16 mouse cellular contexts compared by ENCODE assay signal in genomic region chr3:115855576-115855975, GRCm38 (mm10). TPM values are rescaled to one million over a fixed set of nuclear protein-coding genes. Genes with fewer than 3 reads are reported as not detected.
DNase-seq lines count a peak whose midpoint lies in the region; ATAC-seq and TF ChIP-seq lines count a peak whose summit lies in the region.
"Had no signal": no experiment of that assay in that cellular context is flagged by ENCODE, and none has a peak within 500 bp of the region (broad histone marks: within the 10 kb centered on the region; RNA-seq: fewer than 3 reads in every experiment).

No protein-coding gene starts in this region.

- H3K9ac ChIP-seq in CH12.LX (ENCODE audit: insufficient read depth, low read depth): no peak overlapping the region
- no peak overlapping the region for H3K9ac ChIP-seq in liver, embryonic 12.5 days
- H3K9ac ChIP-seq: embryonic facial prominence, embryonic 13.5 days; limb, embryonic 12.5 days; liver, postnatal 0 days had no signal

- H3K4me1 ChIP-seq in cerebellum, adult 2 months (ENCODE audit: control insufficient read depth, insufficient read depth, low read length): no peaks in the 10 kb centered on the region
- H3K4me1 ChIP-seq in CH12.LX (ENCODE audit: control insufficient read depth in 1 of 2, insufficient read depth in 2 of 2): peaks cover 32 to 66% of the 10 kb centered on the region in 2 experiments
- no peaks in the 10 kb centered on the region for H3K4me1 ChIP-seq in liver, embryonic 12.5 days
- H3K4me1 ChIP-seq: embryonic facial prominence, embryonic 13.5 days; limb, embryonic 12.5 days had no signal

- no peak for TF ChIP-seq POLR2A in cerebellum, adult 2 months (IDR thresholded peaks at IDR 0.05; ENCODE audit: borderline replicate concordance, insufficient read depth, low read length)
- TF ChIP-seq POLR2A in CH12.LX (IDR thresholded peaks at IDR 0.05; ENCODE audit: low read depth, low read length): no peak

- no peak for TF ChIP-seq EP300 in CH12.LX (IDR thresholded peaks at IDR 0.05; ENCODE audit: low read length)

- TF ChIP-seq CTCF in cerebellum, adult 2 months (IDR thresholded peaks at IDR 0.05; ENCODE audit: borderline replicate concordance, insufficient read depth, low read depth, low read length): no peak
- no peak for TF ChIP-seq CTCF in CH12.LX (conservative IDR thresholded peaks at IDR 0.05 in 1 of 2, IDR thresholded peaks at IDR 0.05 in 1 of 2; ENCODE audit: low read depth in 2 of 2, low read length in 2 of 2)

- no peak overlapping the region for H3K4me3 ChIP-seq in cerebellum, adult 2 months (replicated peaks; ENCODE audit: insufficient read depth, low read depth, low read length)
- no peak overlapping the region for H3K4me3 ChIP-seq in CH12.LX (replicated peaks in 1 of 3; ENCODE audit: low read depth in 2 of 3, low read length in 2 of 3, poor library complexity in 1 of 3)
- H3K4me3 ChIP-seq in liver, embryonic 12.5 days: no peak overlapping the region
- H3K4me3 ChIP-seq: embryonic facial prominence, embryonic 13.5 days; limb, embryonic 12.5 days had no signal

- intact Hi-C loops in gastrocnemius, postnatal 36 days (cut with DNase I): no loop called here

- H3K4me2 ChIP-seq in CH12.LX (ENCODE audit: insufficient read depth, low read depth, poor library complexity, severe bottlenecking): 0 out of 2 replicates have a peak overlapping the region, but pooled peaks have one; percentile 33
- no peak overlapping the region for H3K4me2 ChIP-seq in liver, embryonic 12.5 days
- H3K4me2 ChIP-seq: embryonic facial prominence, embryonic 13.5 days; limb, embryonic 12.5 days had no signal

- dilution Hi-C loops in CH12.LX (cut with MboI; ENCODE audit: extremely low pct_ligation_motif_present, extremely low pct_unique_long_range_greater_than_20kb, low sequenced_read_pairs): no loop called here

- TF ChIP-seq RAD21 in CH12.LX (IDR thresholded peaks at IDR 0.05; ENCODE audit: low read depth, low read length): no peak

- H3K9me3 ChIP-seq in CH12.LX (replicated peaks; ENCODE audit: low read length): peaks cover 3% of the 10 kb centered on the region
- no peaks in the 10 kb centered on the region for H3K9me3 ChIP-seq in liver, embryonic 12.5 days (replicated peaks)
- H3K9me3 ChIP-seq: embryonic facial prominence, embryonic 13.5 days; limb, embryonic 12.5 days had no signal

- H3K36me3 ChIP-seq in CH12.LX (replicated peaks in 1 of 2; ENCODE audit: control insufficient read depth in 1 of 2, insufficient read depth in 1 of 2, low read length in 1 of 2): no peaks in the 10 kb centered on the region
- no peaks in the 10 kb centered on the region for H3K36me3 ChIP-seq in liver, embryonic 12.5 days
- H3K36me3 ChIP-seq: embryonic facial prominence, embryonic 13.5 days; limb, embryonic 12.5 days had no signal

- peak; percentile 9 to 29 for DNase-seq in cerebellum, adult 2 months
- no peak for DNase-seq in cerebellum, adult 18-20 months
- DNase-seq in layer of hippocampus, adult 11-12 months (ENCODE audit: low spot score): peak; percentile 8
- DNase-seq in layer of hippocampus, postnatal 25 days (ENCODE audit: extremely low spot score in 1 of 2, low spot score in 1 of 2): no peak
- no peak for DNase-seq in CH12.LX (ENCODE audit: extremely low read depth)
- DNase-seq in frontal cortex, postnatal 36 days (ENCODE audit: low spot score in 2 of 2): peak; percentile 6 to 17
- no peak for DNase-seq in gastrocnemius, postnatal 36 days
- DNase-seq: adrenal gland, adult 8-10 months; heart, postnatal 14 days; kidney, postnatal 25 days; liver, postnatal 0 days had no signal

- no peak for ATAC-seq in liver, embryonic 12.5 days
- ATAC-seq: intestine, postnatal 0 days; liver, postnatal 0 days had no signal

- WGBS in cerebellum, adult 2 months: 36% methylated on average over 10 of the region's 10 CpGs
- WGBS in liver, embryonic 12.5 days (ENCODE audit: insufficient replicate concordance): 79% methylated on average over 10 of the region's 10 CpGs

- H3K79me2 ChIP-seq in CH12.LX (replicated peaks; ENCODE audit: control insufficient read depth, extremely low read depth, insufficient read depth, poor library complexity, severe bottlenecking): no peaks in the 10 kb centered on the region

- no peaks in the 10 kb centered on the region for H3K27me3 ChIP-seq in cerebellum, adult 2 months (ENCODE audit: control insufficient read depth, insufficient read depth, low read length)
- no peaks in the 10 kb centered on the region for H3K27me3 ChIP-seq in CH12.LX (replicated peaks)
- H3K27me3 ChIP-seq in liver, embryonic 12.5 days (replicated peaks): no peaks in the 10 kb centered on the region
- H3K27me3 ChIP-seq: embryonic facial prominence, embryonic 13.5 days; limb, embryonic 12.5 days had no signal

- no peak overlapping the region for H3K27ac ChIP-seq in cerebellum, adult 2 months (ENCODE audit: insufficient read depth, low read length)
- H3K27ac ChIP-seq in CH12.LX (ENCODE audit: insufficient read depth, low read depth): no peak overlapping the region
- H3K27ac ChIP-seq in liver, embryonic 12.5 days: no peak overlapping the region
- H3K27ac ChIP-seq: embryonic facial prominence, embryonic 13.5 days; limb, embryonic 12.5 days; macrophage had no signal

- in situ Hi-C loops in CH12.LX (cut with MboI; ENCODE audit: low pct_ligation_motif_present, low pct_unique_long_range_greater_than_20kb, low sequenced_read_pairs): no loop called here

TF ChIP-seq in CH12.LX, 34 proteins besides CTCF, POLR2A, EP300 and RAD21:
- TF ChIP-seq MAFK (IDR thresholded peaks at IDR 0.05; ENCODE audit: insufficient replicate concordance, low read length): no peak
- TF ChIP-seq UBTF (IDR thresholded peaks at IDR 0.05; ENCODE audit: low read depth, low read length): no peak
- TF ChIP-seq ZNF384 (IDR thresholded peaks at IDR 0.05; ENCODE audit: low read depth, low read length): no peak
- TF ChIP-seq MAX (IDR thresholded peaks at IDR 0.05; ENCODE audit: low read length): no peak
- no peak for TF ChIP-seq ZC3H11A (IDR thresholded peaks at IDR 0.05; ENCODE audit: low read depth, low read length)

RNA-seq across cellular contexts. Expression of gene Dph5, which starts 32.1 kb away (rescaled TPM):
- 11.4 and 12.2 TPM in 2 replicates for polyA plus RNA-seq in cerebellum, adult 2 months (2012; rRNA removed)
- total RNA-seq in layer of hippocampus, postnatal 25 days (2021): 10 to 100 TPM; 13.3 to 14.3 TPM
- 37.0 and 41.4 TPM in 2 replicates for total RNA-seq in CH12.LX (2012; rRNA removed)
- total RNA-seq in CH12.LX (2014; rRNA removed): 70.0 and 74.3 TPM in 2 replicates
- polyA plus RNA-seq in CH12.LX (2012; ENCODE audit: insufficient read length, low read depth): 54.1 and 55.1 TPM in 2 replicates
- polyA plus RNA-seq in liver, embryonic 12.5 days (2016; fragmentation: Nextera tagmentation; extraction: Ambion mirVana): 31.5 and 32.1 TPM in 2 replicates
- 1 to 10 TPM; 4.9 to 6.7 TPM for total RNA-seq in gastrocnemius, postnatal 36 days (2021)

Comparison
In these comparisons a context has a peak if more than half of its experiments do, and no peak if none do; other contexts are left out.
1. DNase-seq: peak in cerebellum, adult 2 months (2 of 2), layer of hippocampus, adult 11-12 months (single experiment) and frontal cortex, postnatal 36 days (2 of 2); none in cerebellum, adult 18-20 months (0 of 2), layer of hippocampus, postnatal 25 days (0 of 2), CH12.LX (single experiment) and gastrocnemius, postnatal 36 days (0 of 2).